Mouse (Mus musculus) megakaryocyte, embryonic 14.5 days (primary cell): ENCODE data around the gene Srgap3.

Source experiments
- FLI1 ChIP-seq: IDR thresholded peaks from 2 replicates; pipeline ENCODE4 v1.6.1; 2012; ENCODE audit warnings: low read length, inconsistent platforms, mixed read lengths
- GATA1 ChIP-seq: IDR thresholded peaks from 3 replicates; pipeline ENCODE4 v1.6.1; 2012; ENCODE audit warnings: mixed read lengths, low read length, inconsistent platforms, borderline replicate concordance

DNA sequence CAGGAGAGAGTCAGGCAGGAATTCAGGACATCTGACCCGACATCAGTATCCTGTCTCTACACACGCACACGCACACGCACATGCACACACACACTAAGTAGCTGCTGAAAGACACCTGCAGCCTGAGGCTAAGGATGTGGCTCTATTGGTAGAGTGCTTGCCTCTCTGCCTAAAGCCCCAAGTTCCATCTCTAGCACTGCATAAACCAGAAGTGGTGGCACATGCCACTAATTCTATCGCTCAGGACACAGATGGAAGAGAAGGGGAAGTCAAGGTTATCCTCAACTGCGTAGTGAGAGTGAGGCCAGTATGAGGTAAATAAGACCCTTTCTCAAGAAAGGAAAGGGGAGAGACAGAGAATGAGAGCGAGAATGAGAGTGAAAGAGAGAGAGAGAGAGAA is 6.8 kb upstream of the Srgap3 start:
- TF ChIP-seq GATA1 (no peak), FLI1 (no peak)
